Mouse (Mus musculus): ENCODE results near the gene Hist1h2ad. TPM values are rescaled to one million over a fixed set of nuclear protein-coding genes. Genes with fewer than 3 reads are reported as not detected.

Gene Hist1h2ad
- polyA plus RNA-seq, 1 experiment from 2014 or later: 1.3 TPM

DNA sequence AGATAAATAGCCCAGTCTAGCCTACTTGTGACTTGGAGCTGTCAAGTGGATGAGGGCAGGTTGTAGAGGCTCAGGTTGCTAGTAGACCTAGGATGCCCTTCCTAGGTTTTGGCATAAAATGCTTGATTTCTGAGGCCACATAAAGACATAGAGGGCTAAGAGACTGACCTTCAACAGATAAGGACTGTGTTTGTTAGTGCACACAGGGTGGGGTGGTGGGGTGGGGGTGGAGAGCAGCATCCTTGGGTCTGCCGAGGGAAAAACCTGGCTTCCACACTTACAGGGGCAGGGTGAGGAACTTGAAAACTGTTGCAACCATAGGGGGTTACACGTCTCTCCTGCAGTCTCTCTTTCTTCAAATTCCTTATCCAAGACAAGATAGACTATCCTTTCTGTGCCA lies 21.0 kb downstream of the Hist1h2ad start:
- Histone ChIP-seq H3K4me1 (ENCODE audit: control insufficient read depth, insufficient read depth, low read length) (peaks cover 5% of the 10 kb centered on the region; the same call in 1 of the 2 replicates), H3K27ac (ENCODE audit: low read depth, low read length) (no peak overlapping the region), H3K9ac (ENCODE audit: low read depth, low read length) (no peak overlapping the region), H3K4me2 (no peak overlapping the region), H3K27me3 (ENCODE audit: control insufficient read depth, insufficient read depth, low read length) (no peaks in the 10 kb centered on the region), H3K4me3 (ENCODE audit: low read depth, low read length) (no peak overlapping the region), H3K36me3 (ENCODE audit: control insufficient read depth, insufficient read depth, low read length) (no peaks in the 10 kb centered on the region), H3K9me3 (replicated peaks; ENCODE audit: control insufficient read depth, low read length) (no peaks in the 10 kb centered on the region)
- WGBS (ENCODE audit: insufficient replicate concordance): 65% methylated on average over 2 of the region's 2 CpGs
- no peak for ATAC-seq (replicated peaks; ENCODE audit: insufficient number of reproducible peaks, low FRiP score, low TSS enrichment)

DNA sequence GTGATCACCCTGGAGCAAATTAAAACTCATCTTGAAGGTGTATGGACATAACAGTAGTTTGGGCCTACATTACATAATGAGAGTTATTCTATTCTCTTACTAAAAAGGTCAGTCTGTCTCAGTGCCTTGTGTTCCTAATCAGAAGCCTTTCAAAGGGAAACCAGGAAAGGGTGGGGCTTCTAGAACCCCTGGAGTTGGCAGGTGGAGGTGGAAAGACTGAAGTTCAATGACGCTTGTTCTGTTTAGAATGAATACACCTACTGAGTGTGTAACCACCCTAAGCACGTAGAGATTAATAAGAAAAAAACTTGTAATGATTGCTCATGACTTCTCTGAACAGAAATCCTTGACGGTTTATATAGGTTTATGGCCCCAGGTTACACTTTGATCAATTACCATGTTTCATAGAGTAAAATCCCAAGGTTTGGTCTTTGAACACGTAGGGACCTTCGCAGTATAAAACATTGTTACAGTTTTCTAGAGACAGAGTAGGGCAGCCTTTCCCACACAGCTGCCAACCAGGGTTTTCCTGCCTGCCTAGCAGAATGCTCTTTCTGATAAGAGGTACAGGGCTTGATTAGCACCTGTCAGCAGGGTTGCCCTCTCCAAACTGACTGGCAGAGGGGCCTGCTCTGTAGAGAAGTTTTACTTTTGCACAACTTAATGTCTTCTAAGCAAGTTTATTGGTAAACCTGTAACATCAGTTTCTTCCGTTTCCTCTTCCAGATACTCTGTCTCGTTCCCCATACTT lies 21.6 kb downstream of the Hist1h2ad start:
- Histone ChIP-seq H3K4me1 (ENCODE audit: control insufficient read depth, insufficient read depth, low read length) (peaks cover 5% of the 10 kb centered on the region; the same call in 1 of the 2 replicates), H3K4me2 (no peak overlapping the region), H3K27ac (ENCODE audit: low read depth, low read length) (no peak overlapping the region), H3K9ac (ENCODE audit: low read depth, low read length) (no peak overlapping the region; the same call in 1 of the 2 replicates), H3K4me3 (ENCODE audit: low read depth, low read length) (no peak overlapping the region), H3K9me3 (replicated peaks; ENCODE audit: control insufficient read depth, low read length) (no peaks in the 10 kb centered on the region), H3K36me3 (ENCODE audit: control insufficient read depth, insufficient read depth, low read length) (no peaks in the 10 kb centered on the region), H3K27me3 (ENCODE audit: control insufficient read depth, insufficient read depth, low read length) (no peaks in the 10 kb centered on the region)
- ATAC-seq (replicated peaks; ENCODE audit: insufficient number of reproducible peaks, low FRiP score, low TSS enrichment): no peak
- 73% methylated on average over 7 of the region's 7 CpGs for WGBS (ENCODE audit: insufficient replicate concordance)

DNA sequence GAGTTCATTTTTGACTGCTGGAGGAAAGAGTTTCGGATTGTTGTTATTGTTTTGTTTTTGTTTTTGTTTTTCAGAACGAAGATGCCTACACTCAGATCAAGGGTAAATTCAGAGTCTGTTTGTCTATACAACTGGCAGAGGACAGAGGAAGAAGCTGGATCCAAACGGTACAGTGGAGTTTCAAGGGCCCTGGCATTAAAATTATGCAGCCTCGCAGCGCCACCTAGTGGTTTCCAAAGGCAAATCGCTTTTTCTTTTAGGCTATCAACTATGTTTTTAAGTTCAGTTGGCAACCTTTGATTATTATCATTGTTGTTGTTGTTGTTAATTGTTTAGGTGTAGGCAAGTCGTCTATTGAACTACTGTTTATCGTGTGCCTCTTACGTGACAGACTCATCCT lies 23.8 kb downstream of the Hist1h2ad start:
- ATAC-seq (replicated peaks; ENCODE audit: insufficient number of reproducible peaks, low FRiP score, low TSS enrichment): no peak
- no peak overlapping the region for H3K4me2 ChIP-seq
- H3K9me3 ChIP-seq (replicated peaks; ENCODE audit: control insufficient read depth, low read length): no peaks in the 10 kb centered on the region
- H3K36me3 ChIP-seq (ENCODE audit: control insufficient read depth, insufficient read depth, low read length): no peaks in the 10 kb centered on the region
- H3K27ac ChIP-seq (ENCODE audit: low read depth, low read length): no peak overlapping the region
- 6% methylated on average over 9 of the region's 9 CpGs for WGBS (ENCODE audit: insufficient replicate concordance)
- H3K4me3 ChIP-seq (ENCODE audit: low read depth, low read length): no peak overlapping the region
- H3K9ac ChIP-seq (ENCODE audit: low read depth, low read length): no peak overlapping the region
- H3K4me1 ChIP-seq (ENCODE audit: control insufficient read depth, insufficient read depth, low read length): peaks cover 5% of the 10 kb centered on the region; the same call in 1 of the 2 replicates
- H3K27me3 ChIP-seq (ENCODE audit: control insufficient read depth, insufficient read depth, low read length): no peaks in the 10 kb centered on the region

DNA sequence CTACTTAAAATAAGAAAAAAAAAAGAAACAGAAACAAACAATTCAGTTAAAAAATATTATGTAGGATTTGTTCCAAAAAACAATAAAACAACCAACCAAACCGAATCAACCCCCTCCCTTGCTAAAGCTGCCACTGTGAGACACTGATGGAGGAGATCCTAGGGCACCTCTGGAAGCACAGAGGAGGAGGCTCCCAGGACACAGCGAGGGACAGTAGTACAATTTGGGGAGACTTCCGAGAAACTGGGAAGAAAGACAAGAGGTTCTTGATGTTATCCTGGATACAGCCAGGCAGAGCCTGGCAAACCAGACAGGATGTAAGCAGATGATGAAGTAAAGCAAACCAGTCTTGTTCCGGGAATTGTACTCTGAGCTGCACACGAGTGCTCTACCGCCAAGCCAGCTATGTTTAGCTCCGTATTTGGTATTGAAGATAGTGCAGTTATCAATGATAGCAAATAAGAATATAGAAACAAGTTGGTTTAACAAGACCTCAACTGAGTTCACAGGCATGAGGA lies 29.1 kb downstream of the Hist1h2ad start:
- no peak overlapping the region for H3K27ac ChIP-seq (ENCODE audit: low read depth, low read length)
- no peak overlapping the region for H3K4me3 ChIP-seq (ENCODE audit: low read depth, low read length)
- no peak for ATAC-seq (replicated peaks; ENCODE audit: insufficient number of reproducible peaks, low FRiP score, low TSS enrichment)
- no peak overlapping the region for H3K4me2 ChIP-seq
- H3K36me3 ChIP-seq (ENCODE audit: control insufficient read depth, insufficient read depth, low read length): no peaks in the 10 kb centered on the region
- H3K4me1 ChIP-seq (ENCODE audit: control insufficient read depth, insufficient read depth, low read length): no peaks in the 10 kb centered on the region
- 58% methylated on average over 7 of the region's 7 CpGs for WGBS (ENCODE audit: insufficient replicate concordance)
- no peaks in the 10 kb centered on the region for H3K27me3 ChIP-seq (ENCODE audit: control insufficient read depth, insufficient read depth, low read length)
- no peak overlapping the region for H3K9ac ChIP-seq (ENCODE audit: low read depth, low read length)
- H3K9me3 ChIP-seq (replicated peaks; ENCODE audit: control insufficient read depth, low read length): no peaks in the 10 kb centered on the region

DNA sequence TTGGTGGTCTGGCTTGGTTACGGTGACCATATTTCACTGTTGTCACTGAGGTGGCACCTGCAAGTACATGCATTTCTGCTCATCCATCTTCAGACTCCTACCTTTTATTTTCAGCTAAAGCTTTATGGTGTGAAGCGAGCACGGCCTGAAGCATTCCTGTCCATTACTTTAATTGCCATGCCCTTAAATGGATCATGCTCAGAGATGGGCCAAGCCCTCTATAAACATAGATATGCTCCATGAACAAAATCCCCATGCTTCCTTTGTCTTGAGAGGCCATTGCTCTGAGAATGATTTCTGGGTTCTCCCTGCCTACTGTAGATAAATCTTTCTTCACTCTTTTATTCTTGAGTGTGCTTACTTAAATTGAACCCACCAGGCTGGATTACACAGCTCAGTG lies 30.3 kb downstream of the Hist1h2ad start:
- no peak overlapping the region for H3K27ac ChIP-seq (ENCODE audit: low read depth, low read length)
- 89% methylated on average over 3 of the region's 3 CpGs for WGBS (ENCODE audit: insufficient replicate concordance)
- no peaks in the 10 kb centered on the region for H3K4me1 ChIP-seq (ENCODE audit: control insufficient read depth, insufficient read depth, low read length)
- no peak overlapping the region for H3K4me3 ChIP-seq (ENCODE audit: low read depth, low read length)
- no peak for ATAC-seq (replicated peaks; ENCODE audit: insufficient number of reproducible peaks, low FRiP score, low TSS enrichment)
- no peaks in the 10 kb centered on the region for H3K9me3 ChIP-seq (replicated peaks; ENCODE audit: control insufficient read depth, low read length)
- H3K4me2 ChIP-seq: no peak overlapping the region
- no peak overlapping the region for H3K9ac ChIP-seq (ENCODE audit: low read depth, low read length)
- no peaks in the 10 kb centered on the region for H3K27me3 ChIP-seq (ENCODE audit: control insufficient read depth, insufficient read depth, low read length)
- no peaks in the 10 kb centered on the region for H3K36me3 ChIP-seq (ENCODE audit: control insufficient read depth, insufficient read depth, low read length)

DNA sequence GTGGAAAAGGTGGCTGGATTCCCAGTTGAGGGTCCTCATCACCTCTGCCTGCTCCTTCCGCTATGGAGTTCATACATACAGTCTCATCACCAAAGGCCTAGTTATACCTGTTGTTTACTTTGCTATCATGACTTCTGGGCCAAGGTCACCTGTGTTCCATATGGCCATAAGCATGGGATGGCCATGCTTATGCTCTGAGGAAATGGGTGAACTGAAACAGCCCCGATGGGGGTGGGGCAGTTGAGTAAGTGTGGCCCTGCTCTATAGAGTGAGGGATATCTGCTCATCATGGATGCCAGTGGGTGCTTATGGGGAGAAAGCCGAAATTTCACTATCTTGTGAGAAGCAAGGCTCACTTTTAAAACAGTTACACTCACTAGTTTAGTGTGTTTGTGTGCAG lies 30.9 kb downstream of the Hist1h2ad start:
- WGBS (ENCODE audit: insufficient replicate concordance): 80% methylated on average over 3 of the region's 3 CpGs
- no peak overlapping the region for H3K9ac ChIP-seq (ENCODE audit: low read depth, low read length)
- no peaks in the 10 kb centered on the region for H3K4me1 ChIP-seq (ENCODE audit: control insufficient read depth, insufficient read depth, low read length)
- H3K9me3 ChIP-seq (replicated peaks; ENCODE audit: control insufficient read depth, low read length): no peaks in the 10 kb centered on the region
- H3K36me3 ChIP-seq (ENCODE audit: control insufficient read depth, insufficient read depth, low read length): no peaks in the 10 kb centered on the region
- no peaks in the 10 kb centered on the region for H3K27me3 ChIP-seq (ENCODE audit: control insufficient read depth, insufficient read depth, low read length)
- no peak overlapping the region for H3K27ac ChIP-seq (ENCODE audit: low read depth, low read length)
- H3K4me3 ChIP-seq (ENCODE audit: low read depth, low read length): no peak overlapping the region
- no peak overlapping the region for H3K4me2 ChIP-seq
- ATAC-seq (replicated peaks; ENCODE audit: insufficient number of reproducible peaks, low FRiP score, low TSS enrichment): no peak

DNA sequence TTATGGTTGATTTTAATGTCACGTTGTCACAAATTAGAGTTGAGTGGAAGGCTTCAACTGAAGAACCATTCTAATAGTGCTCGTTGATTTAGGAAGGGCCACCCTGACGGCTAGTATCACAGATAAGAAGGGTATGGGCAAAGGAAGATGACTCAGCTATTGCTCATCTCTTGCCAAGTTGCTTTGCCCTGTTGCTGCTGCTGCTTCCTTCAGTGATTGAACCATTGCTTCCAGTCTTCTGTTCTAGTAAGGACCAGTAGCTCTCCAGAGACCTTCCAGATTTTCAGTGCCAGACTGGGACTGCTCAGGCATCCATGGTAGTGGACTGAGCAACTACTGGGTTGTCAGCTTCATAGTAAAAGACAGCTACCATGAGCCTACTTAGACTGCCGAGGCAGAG lies 35.0 kb downstream of the Hist1h2ad start:
- WGBS (ENCODE audit: insufficient replicate concordance): 71% methylated on average over 4 of the region's 4 CpGs
- no peaks in the 10 kb centered on the region for H3K36me3 ChIP-seq (ENCODE audit: control insufficient read depth, insufficient read depth, low read length)
- no peak overlapping the region for H3K9ac ChIP-seq (ENCODE audit: low read depth, low read length)
- H3K4me3 ChIP-seq (ENCODE audit: low read depth, low read length): no peak overlapping the region
- ATAC-seq (replicated peaks; ENCODE audit: insufficient number of reproducible peaks, low FRiP score, low TSS enrichment): no peak
- H3K27me3 ChIP-seq (ENCODE audit: control insufficient read depth, insufficient read depth, low read length): no peaks in the 10 kb centered on the region
- no peak overlapping the region for H3K27ac ChIP-seq (ENCODE audit: low read depth, low read length)
- no peaks in the 10 kb centered on the region for H3K9me3 ChIP-seq (replicated peaks; ENCODE audit: control insufficient read depth, low read length)
- no peaks in the 10 kb centered on the region for H3K4me1 ChIP-seq (ENCODE audit: control insufficient read depth, insufficient read depth, low read length)
- H3K4me2 ChIP-seq: no peak overlapping the region

DNA sequence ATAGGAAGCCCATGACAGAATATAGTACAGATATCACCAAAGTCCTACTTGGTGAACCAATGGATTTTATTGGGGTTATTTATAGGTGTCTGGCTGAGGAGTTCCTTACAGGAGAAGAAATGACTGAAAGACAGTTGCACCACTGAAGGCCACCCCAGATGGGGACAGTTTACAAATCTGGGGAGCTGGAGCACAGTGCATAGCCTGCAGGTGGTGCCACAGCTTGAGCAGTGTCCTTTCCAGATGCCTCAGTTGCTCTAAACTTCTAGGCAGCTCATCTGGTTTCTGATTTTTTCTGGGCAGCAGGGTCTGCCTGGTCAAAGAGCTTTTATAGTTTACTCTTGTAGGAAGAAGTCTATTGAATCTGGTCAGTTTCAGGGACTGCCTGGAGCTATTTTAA lies 35.7 kb downstream of the Hist1h2ad start:
- H3K27me3 ChIP-seq (ENCODE audit: control insufficient read depth, insufficient read depth, low read length): no peaks in the 10 kb centered on the region
- no peaks in the 10 kb centered on the region for H3K36me3 ChIP-seq (ENCODE audit: control insufficient read depth, insufficient read depth, low read length)
- H3K9me3 ChIP-seq (replicated peaks; ENCODE audit: control insufficient read depth, low read length): no peaks in the 10 kb centered on the region
- no peak overlapping the region for H3K27ac ChIP-seq (ENCODE audit: low read depth, low read length)
- H3K9ac ChIP-seq (ENCODE audit: low read depth, low read length): no peak overlapping the region
- no peak overlapping the region for H3K4me2 ChIP-seq
- H3K4me3 ChIP-seq (ENCODE audit: low read depth, low read length): no peak overlapping the region
- no peaks in the 10 kb centered on the region for H3K4me1 ChIP-seq (ENCODE audit: control insufficient read depth, insufficient read depth, low read length)
- no peak for ATAC-seq (replicated peaks; ENCODE audit: insufficient number of reproducible peaks, low FRiP score, low TSS enrichment)

DNA sequence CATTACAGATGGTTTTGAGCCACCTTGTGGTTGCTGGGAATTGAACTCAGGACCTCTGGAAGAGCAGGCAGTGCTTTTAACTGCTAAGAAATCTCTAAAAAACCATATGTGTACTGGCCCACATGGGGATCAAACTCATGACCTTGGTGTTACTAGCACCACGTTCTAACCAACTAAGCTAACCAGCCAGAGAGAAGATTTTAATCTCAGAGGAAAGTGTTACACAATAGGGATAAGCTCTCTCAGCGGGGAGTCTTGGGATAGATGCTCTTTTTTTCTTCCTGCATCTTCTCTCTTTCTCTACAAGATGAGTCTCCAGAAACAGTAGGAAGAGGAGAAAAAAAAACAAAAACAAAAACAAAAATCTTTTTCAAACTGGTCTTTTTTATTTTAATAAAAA lies 36.2 kb downstream of the Hist1h2ad start:
- H3K4me3 ChIP-seq (ENCODE audit: low read depth, low read length): no peak overlapping the region
- no peaks in the 10 kb centered on the region for H3K27me3 ChIP-seq (ENCODE audit: control insufficient read depth, insufficient read depth, low read length)
- no peaks in the 10 kb centered on the region for H3K9me3 ChIP-seq (replicated peaks; ENCODE audit: control insufficient read depth, low read length)
- no peak overlapping the region for H3K9ac ChIP-seq (ENCODE audit: low read depth, low read length)
- no peaks in the 10 kb centered on the region for H3K36me3 ChIP-seq (ENCODE audit: control insufficient read depth, insufficient read depth, low read length)
- no peak overlapping the region for H3K4me2 ChIP-seq
- H3K27ac ChIP-seq (ENCODE audit: low read depth, low read length): no peak overlapping the region
- no peaks in the 10 kb centered on the region for H3K4me1 ChIP-seq (ENCODE audit: control insufficient read depth, insufficient read depth, low read length)
- WGBS (ENCODE audit: insufficient replicate concordance): 72% methylated on average over 2 of the region's 2 CpGs
- no peak for ATAC-seq (replicated peaks; ENCODE audit: insufficient number of reproducible peaks, low FRiP score, low TSS enrichment)
